Mouse (Mus musculus): Measurements from ENCODE around the gene Qpctl. TPM values are rescaled to one million over a fixed set of nuclear protein-coding genes. Genes with fewer than 3 reads are reported as not detected.
A peak's percentile ranks its signal among the peaks of the same experiment; 100 is the strongest.

The Qpctl gene
- polyA plus RNA-seq (2014; fragmentation: Nextera tagmentation; extraction: Ambion mirVana), result 12.5 and 13.1 TPM in 2 replicates

DNA sequence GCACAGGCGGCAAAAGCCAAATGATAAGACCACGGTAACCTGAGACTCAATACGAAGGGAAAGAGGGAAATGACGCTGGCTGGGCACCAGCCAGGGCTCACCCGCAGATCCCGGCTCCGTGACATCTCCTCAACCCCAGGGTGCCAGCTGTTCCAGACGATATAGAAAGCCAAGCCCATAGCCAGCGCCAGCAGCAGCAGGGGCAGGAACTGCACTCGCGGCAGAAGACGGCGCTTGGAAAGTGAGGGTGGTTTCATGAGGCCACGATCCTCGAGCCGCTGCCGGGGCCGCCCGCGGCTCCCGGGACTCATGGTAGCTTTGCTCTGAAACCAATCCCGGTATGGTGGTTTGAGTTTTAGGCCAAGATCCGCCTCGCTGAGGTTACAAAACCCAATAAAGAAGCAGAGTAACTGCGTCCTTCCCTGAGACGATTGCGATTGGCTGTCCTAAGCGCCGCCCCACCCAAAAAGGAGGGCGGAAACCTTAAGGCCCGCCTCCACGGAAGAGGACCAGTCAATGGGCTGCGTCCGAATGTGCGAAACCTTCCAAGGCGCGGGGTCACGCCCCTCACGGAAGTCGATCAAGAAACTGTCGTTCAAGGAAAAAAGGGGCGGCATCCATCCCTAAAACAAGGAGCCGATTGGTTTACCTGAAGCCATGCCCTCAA lies at the start of gene Qpctl:
Gene Qpctl, minus strand, starts transcription at position 417 of the 667 bp plus-strand sequence.
- H3K4me1 ChIP-seq (ENCODE audit: insufficient read depth), result peaks cover 12% of the 10 kb centered on the region
- no peaks in the 10 kb centered on the region for H3K9me3 ChIP-seq (ENCODE audit: low read depth, low read length)
- DNase-seq, result peak; percentile 100
- peaks cover 32% of the 10 kb centered on the region for H3K36me3 ChIP-seq (ENCODE audit: insufficient read depth)
- H3K27ac ChIP-seq (ENCODE audit: low read depth), result peak within 1 kb of the TSS; percentile 37
- H3K9ac ChIP-seq, result peak within 1 kb of the TSS; percentile 66
- no peaks in the 10 kb centered on the region for H3K27me3 ChIP-seq (ENCODE audit: insufficient read depth, low read length)
- peak within 1 kb of the TSS; percentile 81 for H3K4me2 ChIP-seq
- H3K4me3 ChIP-seq (ENCODE audit: low read depth, low read length), result peak within 1 kb of the TSS; percentile 56
- TF ChIP-seq CTCF (IDR thresholded peaks at IDR 0.05; ENCODE audit: low read depth), result no peak
- ATAC-seq (ENCODE audit: insufficient read depth), result peak; percentile 98
- WGBS, result under 1% methylated on average over 43 of the region's 43 CpGs

DNA sequence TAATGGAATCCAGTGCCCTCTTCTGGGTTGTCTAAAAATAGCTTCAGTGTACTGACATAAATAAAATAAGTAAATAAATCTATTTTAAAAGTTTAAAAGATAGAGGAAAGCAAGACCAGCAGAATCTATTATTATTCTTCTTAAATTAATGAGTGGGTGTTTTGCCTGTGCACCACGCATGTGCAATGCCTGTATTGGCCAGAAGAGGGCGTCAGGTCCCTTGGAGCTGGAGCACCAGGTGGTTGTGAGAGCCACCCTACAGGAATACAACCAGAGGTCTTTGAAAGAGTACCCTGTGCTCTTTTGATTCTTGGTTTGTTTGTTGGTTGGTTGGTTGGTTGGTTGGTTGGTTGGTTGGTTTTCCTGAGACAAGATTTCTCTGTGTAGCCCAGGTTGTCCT lies 48.9 kb upstream of the Qpctl start:
- H3K4me3 ChIP-seq (ENCODE audit: low read depth, low read length), result no peak overlapping the region
- H3K9me3 ChIP-seq (ENCODE audit: low read depth, low read length), result no peaks in the 10 kb centered on the region
- H3K27me3 ChIP-seq (ENCODE audit: insufficient read depth, low read length), result no peaks in the 10 kb centered on the region
- no peak overlapping the region for H3K4me2 ChIP-seq
- WGBS, result 43% methylated on average over 2 of the region's 2 CpGs
- no peak overlapping the region for H3K27ac ChIP-seq (ENCODE audit: low read depth)
- peak; percentile 48 for DNase-seq
- no peak overlapping the region for H3K9ac ChIP-seq
- TF ChIP-seq CTCF (IDR thresholded peaks at IDR 0.05; ENCODE audit: low read depth), result peak; percentile 66
- H3K4me1 ChIP-seq (ENCODE audit: insufficient read depth), result no peaks in the 10 kb centered on the region
- no peak for ATAC-seq (ENCODE audit: insufficient read depth)
- peaks cover 15% of the 10 kb centered on the region; the same call in 1 of the 2 replicates for H3K36me3 ChIP-seq (ENCODE audit: insufficient read depth)

- ATAC-seq (ENCODE audit: insufficient read depth) (no peak), DNase-seq (peak; percentile 62)
- WGBS, result 61% methylated on average over 6 of the region's 6 CpGs
- Histone ChIP-seq H3K27me3 (ENCODE audit: insufficient read depth, low read length) (no peaks in the 10 kb centered on the region), H3K4me3 (ENCODE audit: low read depth, low read length) (no peak overlapping the region), H3K36me3 (ENCODE audit: insufficient read depth) (peaks cover 23% of the 10 kb centered on the region; the same call in 1 of the 2 replicates), H3K9ac (no peak overlapping the region), H3K27ac (ENCODE audit: low read depth) (no peak overlapping the region), H3K9me3 (ENCODE audit: low read depth, low read length) (no peaks in the 10 kb centered on the region), H3K4me2 (no peak overlapping the region), H3K4me1 (ENCODE audit: insufficient read depth) (no peaks in the 10 kb centered on the region)
- TF ChIP-seq CTCF (IDR thresholded peaks at IDR 0.05; ENCODE audit: low read depth), result peak; percentile 66
Measured at GRCm38 (mm10) chr7:19196676-19197075, 47.6 kb upstream of the Qpctl start.

- 93% methylated on average over 4 of the region's 4 CpGs for WGBS
Measured at GRCm38 (mm10) chr7:19194676-19195075, 45.6 kb upstream of the Qpctl start.

DNA sequence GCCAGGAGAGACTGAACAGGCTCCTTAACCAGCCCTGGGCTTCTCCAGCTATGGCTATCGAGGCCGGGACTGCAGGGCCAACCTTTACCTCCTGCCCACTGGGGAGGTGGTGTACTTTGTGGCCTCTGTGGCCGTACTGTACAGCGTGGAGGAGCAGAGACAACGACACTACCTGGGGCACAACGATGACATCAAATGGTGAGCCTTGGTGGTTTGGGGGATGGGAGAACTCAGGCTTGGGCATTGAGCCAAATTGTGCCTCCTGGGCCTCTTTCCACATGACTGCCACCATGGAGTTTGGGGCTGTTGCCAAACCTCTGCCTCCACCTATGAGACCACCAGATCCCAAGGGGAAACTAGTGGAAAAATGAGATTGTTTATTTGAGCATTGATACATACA lies 35.7 kb upstream of the Qpctl start:
- Histone ChIP-seq H3K4me2 (no peak overlapping the region), H3K36me3 (ENCODE audit: insufficient read depth) (peaks cover 10% of the 10 kb centered on the region; the same call in 1 of the 2 replicates), H3K4me1 (ENCODE audit: insufficient read depth) (no peaks in the 10 kb centered on the region; the same call in 1 of the 2 replicates), H3K27ac (ENCODE audit: low read depth) (no peak overlapping the region), H3K9ac (no peak overlapping the region), H3K9me3 (ENCODE audit: low read depth, low read length) (no peaks in the 10 kb centered on the region), H3K4me3 (ENCODE audit: low read depth, low read length) (no peak overlapping the region), H3K27me3 (ENCODE audit: insufficient read depth, low read length) (peaks cover 12% of the 10 kb centered on the region)
- ATAC-seq (ENCODE audit: insufficient read depth) (no peak), DNase-seq (peak; percentile 39)
- no peak for TF ChIP-seq CTCF (IDR thresholded peaks at IDR 0.05; ENCODE audit: low read depth)
- WGBS, result 72% methylated on average over 6 of the region's 6 CpGs

More at GRCm38 (mm10) chr7:19194676-19195075, 45.6 kb upstream of the Qpctl start:
- Histone ChIP-seq H3K36me3 (ENCODE audit: insufficient read depth) (peaks cover 27% of the 10 kb centered on the region; the same call in 1 of the 2 replicates), H3K4me3 (ENCODE audit: low read depth, low read length) (no peak overlapping the region), H3K9me3 (ENCODE audit: low read depth, low read length) (no peaks in the 10 kb centered on the region), H3K4me1 (ENCODE audit: insufficient read depth) (no peaks in the 10 kb centered on the region), H3K9ac (no peak overlapping the region), H3K27ac (ENCODE audit: low read depth) (no peak overlapping the region), H3K27me3 (ENCODE audit: insufficient read depth, low read length) (no peaks in the 10 kb centered on the region), H3K4me2 (no peak overlapping the region)
- ATAC-seq (ENCODE audit: insufficient read depth) (no peak), DNase-seq (no peak)
- TF ChIP-seq CTCF (IDR thresholded peaks at IDR 0.05; ENCODE audit: low read depth), result peak; percentile 33; the same call in 1 of the 2 replicates

- H3K4me2 ChIP-seq, result no peak overlapping the region
- H3K27ac ChIP-seq (ENCODE audit: low read depth), result no peak overlapping the region
- no peak for DNase-seq
- ATAC-seq (ENCODE audit: insufficient read depth), result no peak
- no peak overlapping the region for H3K9ac ChIP-seq
- peaks cover 10% of the 10 kb centered on the region; the same call in 1 of the 2 replicates for H3K36me3 ChIP-seq (ENCODE audit: insufficient read depth)
- peaks cover 17% of the 10 kb centered on the region for H3K27me3 ChIP-seq (ENCODE audit: insufficient read depth, low read length)
- H3K9me3 ChIP-seq (ENCODE audit: low read depth, low read length), result no peaks in the 10 kb centered on the region
- no peak for TF ChIP-seq CTCF (IDR thresholded peaks at IDR 0.05; ENCODE audit: low read depth)
- no peak overlapping the region for H3K4me3 ChIP-seq (ENCODE audit: low read depth, low read length)
- WGBS, result 89% methylated on average over 2 of the region's 2 CpGs
- H3K4me1 ChIP-seq (ENCODE audit: insufficient read depth), result no peaks in the 10 kb centered on the region; the same call in 1 of the 2 replicates
Measured at GRCm38 (mm10) chr7:19184250-19184649, 35.2 kb upstream of the Qpctl start.

DNA sequence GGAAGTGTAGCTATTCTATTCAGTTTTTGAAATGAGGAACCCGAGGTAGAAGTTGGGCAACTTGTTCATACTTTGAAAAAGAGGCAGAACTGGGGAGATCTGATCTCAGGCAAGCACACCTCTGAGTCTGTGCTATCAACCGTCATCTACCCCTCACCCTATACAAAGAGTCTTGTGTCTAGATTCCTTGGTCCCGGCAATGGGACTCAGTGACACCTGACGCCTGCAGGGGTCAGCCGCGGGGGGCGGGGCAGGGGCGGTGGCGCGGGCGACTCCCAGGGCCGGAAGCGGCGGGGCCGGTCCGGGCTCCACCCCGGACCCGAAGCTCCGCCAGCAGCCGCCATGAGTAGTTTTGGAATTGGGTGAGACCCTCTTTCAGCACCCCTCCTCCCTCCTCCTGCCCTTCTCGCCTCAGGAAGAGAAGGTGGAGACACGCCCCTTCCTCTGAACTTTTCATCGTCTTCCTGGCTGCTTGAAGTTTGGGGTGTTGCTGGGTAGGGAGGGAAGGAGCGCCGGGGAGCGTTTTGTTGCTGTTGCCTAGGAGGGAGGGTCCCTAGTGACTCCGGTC lies 31.9 kb upstream of the Qpctl start:
- DNase-seq (peak; percentile 66), ATAC-seq (ENCODE audit: insufficient read depth) (peak; percentile 55)
- Histone ChIP-seq H3K27ac (ENCODE audit: low read depth) (0 out of 2 replicates have a peak overlapping the region, but pooled peaks have one; percentile 21), H3K4me3 (ENCODE audit: low read depth, low read length) (peak overlapping the region; percentile 61), H3K4me1 (ENCODE audit: insufficient read depth) (no peaks in the 10 kb centered on the region; the same call in 1 of the 2 replicates), H3K9ac (peak overlapping the region; percentile 65), H3K27me3 (ENCODE audit: insufficient read depth, low read length) (peaks cover 49% of the 10 kb centered on the region), H3K36me3 (ENCODE audit: insufficient read depth) (peaks cover 7% of the 10 kb centered on the region; the same call in 1 of the 2 replicates), H3K9me3 (ENCODE audit: low read depth, low read length) (peaks cover 5% of the 10 kb centered on the region; the same call in 1 of the 2 replicates), H3K4me2 (peak overlapping the region; percentile 69)
- TF ChIP-seq CTCF (IDR thresholded peaks at IDR 0.05; ENCODE audit: low read depth), result no peak
- WGBS, result under 1% methylated on average over 26 of the region's 27 CpGs
